Mouse (Mus musculus): ENCODE results near the gene Fat2. TPM values are rescaled to one million over a fixed set of nuclear protein-coding genes. Genes with fewer than 3 reads are reported as not detected.

The Fat2 gene
- polyA plus RNA-seq, 1 experiment from 2014 or later = 0.04 TPM

GRCm38 (mm10) chr11:55265647-55266046, 70.7 kb downstream of the Fat2 start:
- no peaks in the 10 kb centered on the region; the same call in 1 of the 2 replicates for H3K4me1 ChIP-seq (replicated peaks; ENCODE audit: control insufficient read depth, insufficient read depth, low read length)
- ATAC-seq = peak; percentile 79
- H3K27me3 ChIP-seq (replicated peaks; ENCODE audit: control insufficient read depth, insufficient read depth, low read length) = no peaks in the 10 kb centered on the region
- no peaks in the 10 kb centered on the region for H3K9me3 ChIP-seq (ENCODE audit: control insufficient read depth, low read length)
- no peak overlapping the region for H3K4me2 ChIP-seq (ENCODE audit: low read length)
- 39% methylated on average over 2 of the region's 2 CpGs for WGBS
- H3K36me3 ChIP-seq (ENCODE audit: control insufficient read depth, insufficient read depth) = no peaks in the 10 kb centered on the region
- no peak overlapping the region for H3K4me3 ChIP-seq (replicated peaks; ENCODE audit: low read length)
- H3K9ac ChIP-seq (replicated peaks; ENCODE audit: low read depth, low read length) = no peak overlapping the region
- no peak overlapping the region for H3K27ac ChIP-seq (ENCODE audit: low read length)

- no peak overlapping the region for H3K27ac ChIP-seq (ENCODE audit: low read length)
- no peak overlapping the region for H3K4me2 ChIP-seq (ENCODE audit: low read length)
- no peaks in the 10 kb centered on the region for H3K27me3 ChIP-seq (replicated peaks; ENCODE audit: control insufficient read depth, insufficient read depth, low read length)
- no peak for ATAC-seq
- 83% methylated on average over 2 of the region's 2 CpGs for WGBS
- H3K9ac ChIP-seq (replicated peaks; ENCODE audit: low read depth, low read length) = no peak overlapping the region
- H3K4me1 ChIP-seq (replicated peaks; ENCODE audit: control insufficient read depth, insufficient read depth, low read length) = no peaks in the 10 kb centered on the region; the same call in 1 of the 2 replicates
- no peak overlapping the region for H3K4me3 ChIP-seq (replicated peaks; ENCODE audit: low read length)
- no peaks in the 10 kb centered on the region for H3K9me3 ChIP-seq (ENCODE audit: control insufficient read depth, low read length)
- H3K36me3 ChIP-seq (ENCODE audit: control insufficient read depth, insufficient read depth) = no peaks in the 10 kb centered on the region
These were observed 72.0 kb downstream of the Fat2 start for GRCm38 (mm10) chr11:55264318-55264717.

GRCm38 (mm10) chr11:55262000-55262399, 74.4 kb downstream of the Fat2 start:
- H3K4me3 ChIP-seq (replicated peaks; ENCODE audit: low read length) = no peak overlapping the region
- H3K27ac ChIP-seq (ENCODE audit: low read length) = no peak overlapping the region
- H3K27me3 ChIP-seq (replicated peaks; ENCODE audit: control insufficient read depth, insufficient read depth, low read length) = no peaks in the 10 kb centered on the region
- no peaks in the 10 kb centered on the region for H3K36me3 ChIP-seq (ENCODE audit: control insufficient read depth, insufficient read depth)
- 59% methylated on average over 5 of the region's 5 CpGs for WGBS
- no peaks in the 10 kb centered on the region for H3K9me3 ChIP-seq (ENCODE audit: control insufficient read depth, low read length)
- ATAC-seq = no peak
- H3K9ac ChIP-seq (replicated peaks; ENCODE audit: low read depth, low read length) = no peak overlapping the region
- H3K4me1 ChIP-seq (replicated peaks; ENCODE audit: control insufficient read depth, insufficient read depth, low read length) = no peaks in the 10 kb centered on the region; the same call in 1 of the 2 replicates
- H3K4me2 ChIP-seq (ENCODE audit: low read length) = no peak overlapping the region

- Histone ChIP-seq H3K36me3 (ENCODE audit: control insufficient read depth, insufficient read depth) (no peaks in the 10 kb centered on the region), H3K4me1 (replicated peaks; ENCODE audit: control insufficient read depth, insufficient read depth, low read length) (no peaks in the 10 kb centered on the region; the same call in 1 of the 2 replicates), H3K27me3 (replicated peaks; ENCODE audit: control insufficient read depth, insufficient read depth, low read length) (no peaks in the 10 kb centered on the region), H3K27ac (ENCODE audit: low read length) (no peak overlapping the region), H3K4me3 (replicated peaks; ENCODE audit: low read length) (no peak overlapping the region), H3K9ac (replicated peaks; ENCODE audit: low read depth, low read length) (no peak overlapping the region), H3K9me3 (ENCODE audit: control insufficient read depth, low read length) (no peaks in the 10 kb centered on the region), H3K4me2 (ENCODE audit: low read length) (no peak overlapping the region)
- ATAC-seq = no peak
- 85% methylated on average over 4 of the region's 4 CpGs for WGBS
These were observed 75.3 kb downstream of the Fat2 start for GRCm38 (mm10) chr11:55261105-55261504.

- WGBS = 85% methylated on average over 9 of the region's 9 CpGs
- H3K4me1 ChIP-seq (replicated peaks; ENCODE audit: control insufficient read depth, insufficient read depth, low read length) = no peaks in the 10 kb centered on the region
- H3K9me3 ChIP-seq (ENCODE audit: control insufficient read depth, low read length) = no peaks in the 10 kb centered on the region
- no peak overlapping the region for H3K4me3 ChIP-seq (replicated peaks; ENCODE audit: low read length)
- ATAC-seq = no peak
- no peak overlapping the region for H3K4me2 ChIP-seq (ENCODE audit: low read length)
- no peaks in the 10 kb centered on the region for H3K27me3 ChIP-seq (replicated peaks; ENCODE audit: control insufficient read depth, insufficient read depth, low read length)
- no peaks in the 10 kb centered on the region for H3K36me3 ChIP-seq (ENCODE audit: control insufficient read depth, insufficient read depth)
- H3K9ac ChIP-seq (replicated peaks; ENCODE audit: low read depth, low read length) = no peak overlapping the region
- no peak overlapping the region for H3K27ac ChIP-seq (ENCODE audit: low read length)
These were observed 83.0 kb downstream of the Fat2 start for GRCm38 (mm10) chr11:55253391-55253790.

- H3K9me3 ChIP-seq (ENCODE audit: control insufficient read depth, low read length) = no peaks in the 10 kb centered on the region
- H3K4me1 ChIP-seq (replicated peaks; ENCODE audit: control insufficient read depth, insufficient read depth, low read length) = no peaks in the 10 kb centered on the region
- H3K36me3 ChIP-seq (ENCODE audit: control insufficient read depth, insufficient read depth) = no peaks in the 10 kb centered on the region
- no peaks in the 10 kb centered on the region for H3K27me3 ChIP-seq (replicated peaks; ENCODE audit: control insufficient read depth, insufficient read depth, low read length)
- no peak for ATAC-seq
- H3K4me3 ChIP-seq (replicated peaks; ENCODE audit: low read length) = no peak overlapping the region
- WGBS = 83% methylated on average over 6 of the region's 6 CpGs
- H3K9ac ChIP-seq (replicated peaks; ENCODE audit: low read depth, low read length) = no peak overlapping the region
- H3K4me2 ChIP-seq (ENCODE audit: low read length) = no peak overlapping the region
- no peak overlapping the region for H3K27ac ChIP-seq (ENCODE audit: low read length)
These were observed 85.8 kb downstream of the Fat2 start for GRCm38 (mm10) chr11:55250527-55250926.

GRCm38 (mm10) chr11:55240556-55240955, 95.8 kb downstream of the Fat2 start:
- Histone ChIP-seq H3K27me3 (replicated peaks; ENCODE audit: control insufficient read depth, insufficient read depth, low read length) (no peaks in the 10 kb centered on the region), H3K9me3 (ENCODE audit: control insufficient read depth, low read length) (no peaks in the 10 kb centered on the region), H3K4me1 (replicated peaks; ENCODE audit: control insufficient read depth, insufficient read depth, low read length) (no peaks in the 10 kb centered on the region), H3K36me3 (ENCODE audit: control insufficient read depth, insufficient read depth) (no peaks in the 10 kb centered on the region), H3K4me2 (ENCODE audit: low read length) (no peak overlapping the region), H3K4me3 (replicated peaks; ENCODE audit: low read length) (no peak overlapping the region), H3K27ac (ENCODE audit: low read length) (no peak overlapping the region), H3K9ac (replicated peaks; ENCODE audit: low read depth, low read length) (no peak overlapping the region)
- WGBS = 64% methylated on average over 7 of the region's 7 CpGs
- no peak for ATAC-seq

- H3K27ac ChIP-seq (ENCODE audit: low read length) = no peak overlapping the region
- no peaks in the 10 kb centered on the region for H3K27me3 ChIP-seq (replicated peaks; ENCODE audit: control insufficient read depth, insufficient read depth, low read length)
- no peaks in the 10 kb centered on the region for H3K4me1 ChIP-seq (replicated peaks; ENCODE audit: control insufficient read depth, insufficient read depth, low read length)
- no peaks in the 10 kb centered on the region for H3K9me3 ChIP-seq (ENCODE audit: control insufficient read depth, low read length)
- no peaks in the 10 kb centered on the region for H3K36me3 ChIP-seq (ENCODE audit: control insufficient read depth, insufficient read depth)
- no peak overlapping the region for H3K4me3 ChIP-seq (replicated peaks; ENCODE audit: low read length)
- no peak overlapping the region for H3K9ac ChIP-seq (replicated peaks; ENCODE audit: low read depth, low read length)
- H3K4me2 ChIP-seq (ENCODE audit: low read length) = no peak overlapping the region
- 72% methylated on average over 3 of the region's 3 CpGs for WGBS
- no peak for ATAC-seq
These were observed 96.9 kb downstream of the Fat2 start for GRCm38 (mm10) chr11:55239496-55239895.

- no peak overlapping the region for H3K9ac ChIP-seq (replicated peaks; ENCODE audit: low read depth, low read length)
- no peak overlapping the region for H3K27ac ChIP-seq (ENCODE audit: low read length)
- H3K4me1 ChIP-seq (replicated peaks; ENCODE audit: control insufficient read depth, insufficient read depth, low read length) = no peaks in the 10 kb centered on the region
- no peak overlapping the region for H3K4me2 ChIP-seq (ENCODE audit: low read length)
- no peak overlapping the region for H3K4me3 ChIP-seq (replicated peaks; ENCODE audit: low read length)
- ATAC-seq = no peak
- no peaks in the 10 kb centered on the region for H3K9me3 ChIP-seq (ENCODE audit: control insufficient read depth, low read length)
- peaks cover 7% of the 10 kb centered on the region for H3K36me3 ChIP-seq (ENCODE audit: control insufficient read depth, insufficient read depth)
- no peaks in the 10 kb centered on the region for H3K27me3 ChIP-seq (replicated peaks; ENCODE audit: control insufficient read depth, insufficient read depth, low read length)
- 71% methylated on average over 1 of the region's 1 CpGs for WGBS
These were observed 99.5 kb downstream of the Fat2 start for GRCm38 (mm10) chr11:55236815-55237214.

- Histone ChIP-seq H3K9me3 (ENCODE audit: control insufficient read depth, low read length) (no peaks in the 10 kb centered on the region), H3K4me1 (replicated peaks; ENCODE audit: control insufficient read depth, insufficient read depth, low read length) (no peaks in the 10 kb centered on the region), H3K4me2 (ENCODE audit: low read length) (no peak overlapping the region), H3K9ac (replicated peaks; ENCODE audit: low read depth, low read length) (no peak overlapping the region), H3K4me3 (replicated peaks; ENCODE audit: low read length) (no peak overlapping the region), H3K27ac (ENCODE audit: low read length) (no peak overlapping the region), H3K27me3 (replicated peaks; ENCODE audit: control insufficient read depth, insufficient read depth, low read length) (no peaks in the 10 kb centered on the region), H3K36me3 (ENCODE audit: control insufficient read depth, insufficient read depth) (peaks cover 13% of the 10 kb centered on the region)
- no peak for ATAC-seq
- 90% methylated on average over 4 of the region's 4 CpGs for WGBS
These were observed 101.6 kb downstream of the Fat2 start for GRCm38 (mm10) chr11:55234791-55235190.
